Mouse (Mus musculus) gastrocnemius, postnatal 4 days (tissue): Measurements from ENCODE around the gene Tec. TPM values are rescaled to one million over a fixed set of nuclear protein-coding genes. Genes with fewer than 3 reads are reported as not detected.
"Not testable (repeated sequence)": the region's sequence is repeated elsewhere in the genome, so short reads cannot be mapped to it uniquely, and the experiment has no call there.

Experiments used
- DNase-seq, 2 experiments: peaks; one replicate each; pipeline ENCODE4 v3.0.0; 2021 to 2022; ENCODE audit warnings: low spot score in 2 of 2, mixed read lengths in 2 of 2
- total RNA-seq, 2 experiments: library from RNA; stranded (reverse); gene quantifications; 2 replicates each; pipeline ENCODE4 v1.2.3; 2021

The Tec gene
- total RNA-seq, 2 experiments from 2014 or later, result 4.0 to 5.4 TPM

- no peak for DNase-seq
These were observed 41.8 kb downstream of the Tec start for GRCm38 (mm10) chr5:72826445-72826844.

GRCm38 (mm10) chr5:72820651-72821050 is 47.6 kb downstream of the Tec start:
- DNase-seq, result no peak

GRCm38 (mm10) chr5:72820036-72820640 is 48.1 kb downstream of the Tec start:
- DNase-seq, result no peak

- DNase-seq, result no peak
These were observed 49.6 kb downstream of the Tec start for GRCm38 (mm10) chr5:72818513-72819180.

GRCm38 (mm10) chr5:72817523-72818091 is 50.7 kb downstream of the Tec start:
- DNase-seq, result no peak

- DNase-seq, result not testable (repeated sequence)
These were observed 51.3 kb downstream of the Tec start for GRCm38 (mm10) chr5:72816960-72817359.

GRCm38 (mm10) chr5:72816491-72816890 is 51.8 kb downstream of the Tec start:
- DNase-seq, result no peak

GRCm38 (mm10) chr5:72816046-72816445 is 52.2 kb downstream of the Tec start:
- no peak for DNase-seq

- peak in 1 of 2 experiments; percentile 1 for DNase-seq
These were observed 52.9 kb downstream of the Tec start for GRCm38 (mm10) chr5:72815361-72815760.

- no peak for DNase-seq
These were observed 54.2 kb downstream of the Tec start for GRCm38 (mm10) chr5:72814072-72814471.

GRCm38 (mm10) chr5:72812908-72813307 is 55.4 kb downstream of the Tec start:
- DNase-seq, result no peak

- DNase-seq, result no peak
These were observed 56.0 kb downstream of the Tec start for GRCm38 (mm10) chr5:72812328-72812727.

- DNase-seq, result no peak
These were observed 56.9 kb downstream of the Tec start for GRCm38 (mm10) chr5:72811397-72811796.

GRCm38 (mm10) chr5:72810990-72811389 is 57.3 kb downstream of the Tec start:
- no peak for DNase-seq

GRCm38 (mm10) chr5:72809480-72809879 is 58.8 kb downstream of the Tec start:
- DNase-seq, result no peak

- DNase-seq, result peak; percentile 26 to 60
These were observed 59.7 kb downstream of the Tec start for GRCm38 (mm10) chr5:72808456-72809111.

GRCm38 (mm10) chr5:72802851-72803250 is 65.4 kb downstream of the Tec start:
- DNase-seq, result no peak

- no peak for DNase-seq
These were observed 69.7 kb downstream of the Tec start for GRCm38 (mm10) chr5:72798563-72798962.

GRCm38 (mm10) chr5:72796186-72796613 is 72.1 kb downstream of the Tec start:
- DNase-seq, result peak; percentile 25 to 31

GRCm38 (mm10) chr5:72793309-72793850 is 74.9 kb downstream of the Tec start:
- DNase-seq, result no peak

- no peak for DNase-seq
These were observed 76.5 kb downstream of the Tec start for GRCm38 (mm10) chr5:72791789-72792188.

- DNase-seq, result no peak
These were observed 76.9 kb downstream of the Tec start for GRCm38 (mm10) chr5:72791386-72791785.
